Mouse (Mus musculus): ENCODE results near the gene Lefty1.

DNA sequence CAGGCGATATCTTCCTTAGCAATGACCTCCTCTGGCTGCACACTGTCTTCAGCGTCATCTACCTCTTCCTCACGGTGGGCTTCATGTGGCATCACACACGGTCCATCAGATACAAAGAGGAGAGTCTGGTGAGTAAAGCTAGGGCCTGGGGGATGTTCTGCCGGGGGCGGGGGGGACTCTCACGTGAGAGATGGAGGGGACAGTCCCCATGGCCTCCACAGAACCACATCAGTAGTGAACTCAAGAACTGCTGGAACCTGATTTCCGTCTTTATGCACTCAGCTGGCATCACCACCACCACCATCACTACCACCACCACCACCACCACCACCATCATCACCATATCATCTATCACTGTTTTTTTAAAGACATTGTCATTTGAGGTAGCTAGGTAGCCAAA is 21.6 kb downstream of the Lefty1 start:
- TF ChIP-seq CTCF (IDR thresholded peaks at IDR 0.05; ENCODE audit: borderline replicate concordance, insufficient read depth, low read length) (no peak), POLR2A (IDR thresholded peaks at IDR 0.05; ENCODE audit: low read depth, low read length) (no peak)

All from embryonic fibroblast, embryonic 13.5 days (primary cell).